Mouse (Mus musculus): Measurements from ENCODE around the gene Crbn.

DNA sequence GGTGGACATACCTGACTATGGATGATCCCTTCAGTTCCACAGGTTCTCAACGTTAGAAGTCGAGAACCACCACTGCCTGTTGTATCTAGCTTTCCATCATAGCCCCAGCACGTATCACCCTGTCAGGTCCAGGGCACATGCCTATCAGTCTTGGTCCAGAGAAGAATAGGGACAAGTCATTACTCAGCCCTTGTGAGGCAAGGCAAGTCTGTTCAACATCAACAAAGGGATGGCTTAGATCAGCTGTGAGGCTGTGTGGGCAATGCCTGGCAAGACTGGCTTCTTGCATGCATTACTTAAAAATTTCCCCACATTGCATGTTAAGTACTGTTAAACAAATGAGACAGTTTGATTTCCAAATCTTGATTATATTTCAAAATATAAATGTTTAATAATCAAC is 52.1 kb downstream of the Crbn start:
- TF ChIP-seq POLR2A (IDR thresholded peaks at IDR 0.05; ENCODE audit: borderline replicate concordance, extremely low read depth, insufficient read depth, insufficient read length, poor library complexity, severe bottlenecking) = no peak
- no peak for TF ChIP-seq CTCF (IDR thresholded peaks at IDR 0.05; ENCODE audit: borderline replicate concordance, extremely low read depth, insufficient read depth, insufficient read length)

All from brain, embryonic 14.5 days (tissue).